Mouse (Mus musculus) left cerebral cortex, postnatal 4 days (tissue): Measurements from ENCODE around the gene Sec16a. TPM values are rescaled to one million over a fixed set of nuclear protein-coding genes. Genes with fewer than 3 reads are reported as not detected.

ENCODE experiments used
- DNase-seq: peaks from one replicate; pipeline ENCODE4 v3.0.0-alpha.2; 2022
- intact Hi-C: fragments of 180-260 bp; cut with DNase I; formaldehyde crosslinking; loops from one replicate; pipeline ENCODE4 v1.15.1; 2025
- total RNA-seq, 2 experiments: library from RNA; stranded (reverse); gene quantifications; 2 replicates each; pipeline ENCODE4 v1.2.3; 2021

The Sec16a gene
- total RNA-seq: 10 to 100 TPM; 52.3 to 52.6 TPM

- intact Hi-C loops: no loop called here
- DNase-seq: peak; percentile 100
Observed at GRCm38 (mm10) chr2:26444946-26445665, at the start of gene Sec16a. TSS of gene Sec16a (minus strand) at chr2:26445216.

GRCm38 (mm10) chr2:26494396-26494795, 49.4 kb upstream of the Sec16a start:
- intact Hi-C loops: no loop called here
- DNase-seq: no peak

GRCm38 (mm10) chr2:26493021-26493781, 48.2 kb upstream of the Sec16a start:
- intact Hi-C loops: no loop called here
- DNase-seq: no peak

- DNase-seq: no peak
- intact Hi-C loops: no loop called here
Observed at GRCm38 (mm10) chr2:26490760-26491301, 45.8 kb upstream of the Sec16a start.

GRCm38 (mm10) chr2:26488535-26489135, 43.6 kb upstream of the Sec16a start:
- intact Hi-C loops: no loop called here
- peak; percentile 56 for DNase-seq

GRCm38 (mm10) chr2:26487322-26488021, 42.5 kb upstream of the Sec16a start:
- intact Hi-C loops: no loop called here
- peak; percentile 80 for DNase-seq

- no peak for DNase-seq
- intact Hi-C loops: no loop called here
Observed at GRCm38 (mm10) chr2:26486835-26487321, 41.9 kb upstream of the Sec16a start.

GRCm38 (mm10) chr2:26486264-26486810, 41.3 kb upstream of the Sec16a start:
- no peak for DNase-seq
- intact Hi-C loops: no loop called here

- intact Hi-C loops: no loop called here
- DNase-seq: peak; percentile 59
Observed at GRCm38 (mm10) chr2:26485710-26486109, 40.7 kb upstream of the Sec16a start.

- DNase-seq: no peak
- intact Hi-C loops: no loop called here
Observed at GRCm38 (mm10) chr2:26485278-26485677, 40.3 kb upstream of the Sec16a start.

GRCm38 (mm10) chr2:26484169-26484568, 39.2 kb upstream of the Sec16a start:
- intact Hi-C loops: no loop called here
- DNase-seq: no peak

- DNase-seq: no peak
- intact Hi-C loops: no loop called here
Observed at GRCm38 (mm10) chr2:26483230-26483869, 38.3 kb upstream of the Sec16a start.

GRCm38 (mm10) chr2:26482824-26483223, 37.8 kb upstream of the Sec16a start:
- no peak for DNase-seq
- intact Hi-C loops: no loop called here

GRCm38 (mm10) chr2:26481724-26482495, 36.9 kb upstream of the Sec16a start:
- intact Hi-C loops: no loop called here
- DNase-seq: no peak

GRCm38 (mm10) chr2:26480911-26481310, 35.9 kb upstream of the Sec16a start:
- no peak for DNase-seq
- intact Hi-C loops: no loop called here

- intact Hi-C loops: no loop called here
- DNase-seq: no peak
Observed at GRCm38 (mm10) chr2:26478685-26479205, 33.7 kb upstream of the Sec16a start.

- intact Hi-C loops: no loop called here
- DNase-seq: no peak
Observed at GRCm38 (mm10) chr2:26477911-26478310, 32.9 kb upstream of the Sec16a start.

GRCm38 (mm10) chr2:26475505-26476430, 30.8 kb upstream of the Sec16a start:
- DNase-seq: peak; percentile 58
- intact Hi-C loops: no loop called here
